Mouse (Mus musculus) retina, postnatal 7 days (tissue): ENCODE measurements around the gene Snx5.

ENCODE experiments used
- DNase-seq: peaks from one replicate; pipeline ENCODE4 v3.0.0-alpha.2; 2012; ENCODE audit warnings: low read depth, low spot score

Snx5 gene

DNA sequence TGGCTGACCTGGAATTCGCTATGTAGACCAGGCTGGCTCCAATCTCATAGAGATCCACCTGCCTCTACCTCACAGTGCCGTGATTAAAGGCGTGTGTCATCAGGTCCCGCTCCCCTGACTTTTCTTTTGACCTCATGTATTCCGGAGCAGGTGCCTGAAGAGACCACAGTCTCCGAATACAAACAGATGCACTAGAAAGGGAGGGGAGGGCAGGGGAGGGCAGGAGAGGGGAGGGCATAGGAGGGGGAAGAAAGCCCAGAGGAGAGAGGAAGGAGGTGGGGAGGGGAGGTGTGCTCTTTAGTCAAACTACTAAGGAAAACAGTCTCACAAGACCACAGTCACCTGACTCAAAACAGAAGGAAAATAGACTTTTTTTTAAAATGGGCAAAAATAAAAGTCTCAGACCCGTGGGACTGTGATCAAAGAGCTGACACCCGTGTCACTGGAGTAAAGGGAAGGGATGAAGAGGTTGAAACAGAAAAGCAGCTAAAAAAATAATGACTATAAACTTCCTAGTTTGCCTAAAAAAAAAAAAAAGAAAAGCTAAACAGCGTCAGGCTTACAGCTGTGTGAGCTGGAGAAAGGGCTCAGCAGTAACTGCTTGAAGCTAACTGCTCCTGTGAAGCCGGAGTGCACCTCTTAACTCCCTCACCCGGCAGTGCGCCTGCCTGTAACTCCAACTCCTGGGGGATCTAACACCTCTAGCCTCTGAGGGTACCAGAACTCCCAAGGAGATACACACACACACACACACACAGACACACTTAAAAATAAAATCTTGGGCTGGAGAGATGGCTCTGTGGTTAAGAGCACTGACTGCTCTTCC, 42.0 kb downstream of the Snx5 start:
- no peak for DNase-seq

DNA sequence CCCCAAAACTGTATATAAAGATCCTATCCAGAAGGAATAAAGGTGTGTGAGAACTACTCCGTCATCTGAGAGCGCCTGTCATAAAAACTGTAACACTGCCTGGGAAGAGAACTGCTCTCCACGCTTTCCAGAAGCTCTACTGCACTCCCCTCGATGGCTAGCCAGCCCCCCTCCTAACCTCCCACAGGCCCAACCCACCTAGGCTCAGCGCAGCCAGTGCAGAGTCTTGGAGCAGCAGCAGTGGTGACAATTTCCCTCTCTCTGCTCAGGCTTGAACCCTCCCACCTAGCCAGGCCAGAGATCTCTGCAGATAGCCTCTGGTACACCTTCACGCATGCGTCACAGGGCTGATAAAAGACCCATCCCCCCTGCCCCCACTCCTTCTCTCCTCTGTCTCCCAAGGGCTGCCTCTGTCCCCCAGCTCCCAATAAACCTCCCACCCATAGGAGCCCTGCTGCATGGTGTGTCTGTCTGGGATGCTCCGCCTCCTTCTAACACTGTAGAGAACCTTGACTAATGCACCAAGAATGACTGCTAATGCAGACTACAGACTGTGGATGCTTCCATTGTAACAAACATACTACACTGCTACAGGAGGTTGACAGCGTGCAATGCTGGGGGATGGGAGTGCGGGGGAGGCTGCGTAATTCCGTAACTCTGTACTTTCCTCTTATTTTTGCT, 43.7 kb downstream of the Snx5 start:
- no peak for DNase-seq

DNA sequence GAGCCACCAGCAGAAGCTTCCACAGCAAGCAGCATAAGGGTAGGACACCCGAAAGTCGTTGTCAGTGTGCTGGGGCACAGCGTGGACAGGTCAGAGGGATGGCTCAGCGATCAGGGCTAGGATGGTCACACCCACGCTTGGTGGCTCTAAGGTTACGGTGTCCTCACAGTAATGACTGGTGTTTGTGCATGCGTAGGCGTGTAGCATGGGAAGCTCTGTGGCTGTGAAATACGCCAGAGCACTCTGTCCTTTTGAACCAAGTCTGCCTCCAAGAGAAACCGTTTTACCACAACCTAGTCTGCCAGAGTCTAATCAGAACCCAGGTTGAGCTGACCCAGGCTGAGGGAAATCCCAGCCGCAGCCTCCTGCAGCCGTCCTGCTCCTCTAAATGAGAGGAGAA, 46.4 kb downstream of the Snx5 start:
- no peak for DNase-seq

DNA sequence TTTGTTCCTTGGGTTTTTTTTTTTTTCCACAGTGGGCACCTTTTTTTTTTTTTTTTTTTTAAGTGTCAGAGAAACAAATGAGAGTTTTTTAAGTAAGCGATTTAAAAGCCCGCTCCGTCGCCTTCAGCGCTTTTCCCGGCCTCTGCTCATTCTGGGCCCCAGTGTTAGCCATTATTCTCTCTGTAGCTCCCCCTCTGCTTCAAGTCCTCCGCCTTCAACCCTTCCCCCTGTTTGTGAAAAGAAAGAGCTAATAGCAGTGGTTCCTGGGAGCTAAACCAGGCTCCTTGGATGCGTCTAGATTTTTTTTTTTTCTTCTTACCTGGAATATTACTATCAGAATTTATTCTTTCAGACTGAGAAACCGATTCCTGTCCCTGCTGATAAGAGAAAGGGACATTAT, 55.1 kb downstream of the Snx5 start:
- no peak for DNase-seq

DNA sequence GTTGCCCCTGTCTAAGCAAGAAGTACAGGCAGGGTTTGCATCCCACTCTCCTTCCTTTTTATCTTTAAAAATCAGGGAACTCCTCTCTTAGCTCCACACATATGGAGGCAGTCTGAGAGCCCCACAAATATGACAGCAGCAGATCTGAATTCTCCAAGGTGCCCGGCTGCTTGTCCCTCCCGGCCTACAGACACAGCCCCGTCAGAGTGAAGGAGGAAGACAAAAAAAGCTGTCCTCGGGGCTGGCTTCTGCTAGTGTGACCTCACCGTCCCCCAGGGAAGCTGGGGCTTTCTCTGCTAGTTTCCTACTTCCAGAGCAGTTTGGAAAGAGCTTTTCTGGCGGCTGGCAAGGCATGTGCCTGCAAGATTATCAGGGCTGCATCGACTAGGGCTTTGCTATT, 55.5 kb downstream of the Snx5 start:
- no peak for DNase-seq

DNA sequence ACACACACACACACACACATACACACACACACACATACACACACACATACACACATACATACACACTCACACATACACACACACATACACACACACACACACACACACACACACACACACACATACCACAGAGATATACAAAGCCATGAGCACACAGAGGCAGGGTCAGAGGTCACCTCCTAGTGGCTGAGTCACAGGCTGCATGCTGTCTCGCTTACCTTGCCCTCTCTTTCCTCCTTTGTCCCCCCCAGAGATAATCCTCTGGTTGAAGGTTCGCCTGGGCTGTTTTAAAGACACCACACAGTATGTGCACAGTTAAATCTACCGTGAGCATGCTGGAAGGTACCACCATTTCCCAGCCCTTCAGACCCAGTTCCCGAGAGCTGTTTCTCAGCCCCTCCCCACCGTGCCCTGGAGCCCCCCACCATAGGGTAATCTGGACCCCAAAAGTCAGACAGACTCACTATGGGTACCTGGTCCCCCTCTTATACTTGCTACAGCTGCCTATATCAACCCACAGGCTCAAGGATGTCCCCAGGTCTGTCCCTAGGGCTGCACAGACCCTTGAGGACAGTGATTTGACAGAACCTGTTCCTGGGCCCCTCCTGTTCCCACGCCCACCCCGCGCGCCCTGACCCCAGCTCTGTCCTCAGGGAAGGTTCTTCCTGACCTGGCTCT, 56.1 kb downstream of the Snx5 start:
- DNase-seq: no peak

DNA sequence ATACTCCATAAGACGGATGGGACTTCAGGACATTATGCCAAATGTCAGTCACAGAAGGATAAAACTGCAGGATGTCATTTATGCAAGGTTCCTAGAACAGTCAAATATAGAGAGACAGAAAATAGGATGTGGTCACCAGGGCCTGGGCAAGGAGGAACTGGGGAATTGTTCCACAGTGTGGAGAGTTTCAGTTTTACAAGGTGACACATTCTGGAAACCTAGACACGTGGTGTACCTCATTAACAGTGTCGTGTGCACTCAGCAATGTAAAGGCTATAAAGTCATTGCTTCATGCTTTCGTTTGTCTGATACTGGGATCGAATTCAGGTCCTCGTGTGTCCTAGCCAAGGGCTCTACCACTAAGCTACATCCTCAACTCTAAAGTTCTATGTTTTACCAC, 56.9 kb downstream of the Snx5 start:
- DNase-seq: no peak

DNA sequence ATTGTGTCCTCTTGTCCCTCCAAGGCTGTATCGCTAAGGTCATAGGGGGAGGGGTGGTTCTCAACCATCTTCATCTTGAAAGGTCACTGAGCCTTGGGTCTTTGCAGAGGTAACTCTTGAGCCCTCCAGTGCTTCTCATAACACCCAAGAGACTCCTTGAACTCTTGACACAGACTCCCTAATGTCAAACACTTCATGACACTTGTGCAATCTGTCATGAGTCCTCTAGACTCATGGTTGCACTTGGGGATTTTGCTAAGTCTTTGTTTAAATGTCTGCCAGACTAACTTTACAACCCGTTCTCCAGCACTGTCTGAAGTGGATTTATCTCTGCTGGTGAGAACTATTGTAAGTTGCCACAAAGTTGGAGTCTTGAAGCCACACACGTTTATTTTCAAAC, 61.3 kb downstream of the Snx5 start:
- DNase-seq: no peak

DNA sequence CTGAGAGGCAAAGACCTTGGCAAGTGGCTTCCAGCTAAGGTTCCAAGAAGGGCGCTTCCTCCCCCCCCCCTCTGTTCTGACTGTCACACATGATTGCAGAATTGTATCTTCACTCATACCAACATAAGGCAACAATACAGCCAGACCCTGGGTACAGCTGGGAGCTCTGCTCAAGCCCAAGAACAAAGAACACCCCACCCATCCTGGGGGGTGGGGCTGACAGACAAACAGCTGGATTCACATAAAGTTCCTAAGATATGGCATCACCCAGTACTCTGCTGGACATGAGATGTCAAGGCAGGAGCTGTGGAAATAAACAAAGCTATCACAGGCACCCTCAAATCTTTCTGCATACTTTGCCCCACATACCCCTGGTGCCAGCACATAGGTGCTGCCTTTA, 63.3 kb downstream of the Snx5 start:
- DNase-seq: no peak

DNA sequence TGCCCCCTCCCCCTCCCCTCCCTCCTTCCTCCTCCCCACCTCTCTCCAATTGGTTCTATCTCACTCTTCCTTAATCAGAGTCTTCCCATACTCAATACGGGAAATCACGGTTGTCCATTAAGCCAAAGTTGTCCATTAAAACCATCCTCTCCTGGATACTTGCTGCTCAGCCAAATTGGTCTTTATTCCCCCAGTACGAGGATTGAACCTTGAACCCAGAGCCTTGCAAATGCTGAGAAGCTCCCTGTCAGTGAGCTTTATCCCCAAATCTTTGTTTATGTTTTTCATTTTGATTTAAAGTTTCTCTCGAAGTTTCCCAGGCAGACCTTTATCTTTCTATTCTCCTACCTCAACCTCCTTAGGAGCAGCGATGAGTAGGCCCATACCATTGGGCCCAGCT, 67.7 kb downstream of the Snx5 start:
- DNase-seq: no peak

DNA sequence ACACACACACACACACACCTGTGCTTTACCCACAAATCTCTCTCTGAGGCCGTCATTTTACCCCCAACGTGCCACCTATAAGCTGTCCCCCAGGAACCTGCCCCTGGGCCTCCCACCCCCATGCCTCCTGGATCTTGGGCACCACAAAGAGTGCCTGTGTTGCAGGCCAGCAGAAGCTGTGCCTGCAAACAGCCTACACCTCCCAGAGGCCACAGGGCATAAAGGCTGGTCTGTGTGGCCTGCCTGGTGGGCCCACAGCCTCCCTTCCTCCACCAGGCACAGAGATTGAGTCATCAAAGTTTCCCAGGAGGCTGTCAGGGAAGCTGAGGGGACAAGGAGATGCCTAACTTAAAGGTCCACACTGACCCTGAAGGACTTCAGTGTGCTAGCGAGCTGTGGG, 68.1 kb downstream of the Snx5 start:
- DNase-seq: no peak

DNA sequence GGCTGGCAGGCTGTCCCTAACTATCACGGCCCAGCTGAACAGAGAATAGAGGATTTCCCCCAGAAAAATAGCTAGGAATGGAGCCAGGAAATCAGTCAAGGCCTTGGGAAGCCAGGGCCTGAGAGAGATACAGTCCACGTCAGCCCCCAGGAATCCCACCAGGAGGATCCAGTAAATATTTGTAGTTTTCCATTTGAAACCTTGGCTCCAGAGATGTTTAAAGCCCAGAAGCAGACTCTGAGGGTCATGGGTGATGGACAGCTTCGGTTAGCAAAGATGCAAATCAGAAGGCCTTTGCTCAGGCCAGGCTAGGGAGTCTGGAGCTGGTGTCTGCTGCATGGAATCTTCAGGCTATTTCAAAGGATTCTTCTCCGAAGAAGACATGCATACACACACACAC, 68.6 kb downstream of the Snx5 start:
- no peak for DNase-seq
